Comparison of ENCODE assay signal across 8 mouse cellular contexts in the genomic region with DNA sequence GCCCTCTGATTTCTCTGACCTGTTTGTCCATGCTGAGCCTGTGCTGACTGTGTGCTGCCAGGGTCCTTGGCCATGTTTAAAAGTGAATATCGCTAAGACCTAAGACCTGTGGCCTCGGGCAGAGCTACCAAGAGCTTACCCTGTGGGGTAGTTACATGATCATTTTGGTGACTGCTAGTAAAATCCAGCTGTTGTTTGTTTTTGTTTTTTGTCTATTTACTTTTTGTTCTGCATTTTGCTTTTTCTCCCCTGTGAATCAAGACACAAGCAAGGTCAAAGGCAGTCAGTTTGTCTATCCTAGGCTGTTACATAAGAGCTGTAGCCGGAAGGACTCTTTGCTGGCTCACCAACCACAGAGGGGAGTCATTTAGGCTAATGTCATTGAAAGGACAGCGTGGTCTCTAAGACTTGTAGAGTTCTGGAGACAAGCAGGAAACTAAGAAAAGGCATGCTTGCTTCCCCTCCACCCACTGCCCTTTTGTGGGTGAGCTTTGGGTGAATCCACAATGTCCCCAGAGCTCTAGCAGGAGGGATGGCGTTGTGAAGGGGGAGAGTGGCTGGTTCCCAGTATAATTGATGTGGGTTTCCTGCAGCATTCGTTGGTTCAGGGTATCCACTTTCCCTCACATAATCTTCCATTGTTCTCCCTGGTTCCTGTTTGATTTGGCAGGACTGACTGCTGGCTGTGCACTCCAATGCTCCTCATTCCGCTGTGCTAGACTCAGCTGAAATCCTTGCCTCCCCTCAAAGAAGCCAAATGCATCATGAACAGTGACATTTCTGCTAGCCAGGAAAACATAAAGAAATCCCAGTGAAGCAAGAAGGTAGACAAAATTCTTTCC. TPM values are rescaled to one million over a fixed set of nuclear protein-coding genes. Genes with fewer than 3 reads are reported as not detected.
A peak's percentile ranks its signal among the peaks of the same experiment; 100 is the strongest.
DNase-seq lines count a peak whose midpoint lies in the region; ATAC-seq and TF ChIP-seq lines count a peak whose summit lies in the region.

No protein-coding gene starts in this region.

- WGBS in hindbrain, embryonic 13.5 days = 54% methylated on average over 7 of the region's 7 CpGs
- 59% methylated on average over 7 of the region's 7 CpGs for WGBS in hindbrain, embryonic 11.5 days
- WGBS in heart, embryonic 11.5 days (ENCODE audit: insufficient replicate concordance) = 52% methylated on average over 7 of the region's 7 CpGs

- H3K27me3 ChIP-seq in hindbrain, embryonic 13.5 days = no peaks in the 10 kb centered on the region
- H3K27me3 ChIP-seq in hindbrain, embryonic 11.5 days (ENCODE audit: control insufficient read depth, insufficient read depth, low read length) = no peaks in the 10 kb centered on the region
- no peaks in the 10 kb centered on the region for H3K27me3 ChIP-seq in Patski
- no peaks in the 10 kb centered on the region for H3K27me3 ChIP-seq in heart, embryonic 11.5 days (ENCODE audit: control insufficient read depth, insufficient read depth, low read length)

- H3K4me3 ChIP-seq in hindbrain, embryonic 13.5 days = no peak overlapping the region
- no peak overlapping the region for H3K4me3 ChIP-seq in hindbrain, embryonic 11.5 days (ENCODE audit: low read depth, low read length)
- H3K4me3 ChIP-seq in heart, embryonic 11.5 days (ENCODE audit: low read depth, low read length) = no peak overlapping the region

- no peak overlapping the region for H3K9ac ChIP-seq in hindbrain, embryonic 13.5 days
- H3K9ac ChIP-seq in hindbrain, embryonic 11.5 days (ENCODE audit: low read depth, low read length) = no peak overlapping the region
- no peak overlapping the region for H3K9ac ChIP-seq in heart, embryonic 11.5 days (ENCODE audit: low read depth, low read length)

- no peak overlapping the region for H3K4me2 ChIP-seq in hindbrain, embryonic 13.5 days
- H3K4me2 ChIP-seq in hindbrain, embryonic 11.5 days (replicated peaks; ENCODE audit: low read depth, low read length) = no peak overlapping the region
- H3K4me2 ChIP-seq in heart, embryonic 11.5 days = no peak overlapping the region

- POLR2A ChIA-PET in Patski (lab: Charles Lee) = interaction anchor here (0.8 kb wide), 1 partner anchor 16 kb away, joined by 3 read pairs; no protein-coding TSS in a partner anchor

- peak; percentile 71; the same call in 1 of the 2 replicates for ATAC-seq in hindbrain, embryonic 13.5 days (ENCODE audit: low FRiP score)
- no peak for ATAC-seq in hindbrain, embryonic 11.5 days (ENCODE audit: low FRiP score)
- peak; percentile 80 for ATAC-seq in Patski
- no peak for ATAC-seq in heart, embryonic 11.5 days (replicated peaks; ENCODE audit: insufficient number of reproducible peaks, low FRiP score, low TSS enrichment)

- no peak for TF ChIP-seq CTCF in Patski (IDR thresholded peaks at IDR 0.05)

- peak overlapping the region; percentile 37; the same call in 1 of the 2 replicates for H3K27ac ChIP-seq in hindbrain, embryonic 13.5 days
- no peak overlapping the region for H3K27ac ChIP-seq in hindbrain, embryonic 11.5 days (ENCODE audit: low read depth, low read length)
- H3K27ac ChIP-seq in heart, embryonic 11.5 days (ENCODE audit: low read depth, low read length) = peak overlapping the region; percentile 54

- H3K9me3 ChIP-seq in hindbrain, embryonic 13.5 days = no peaks in the 10 kb centered on the region
- H3K9me3 ChIP-seq in hindbrain, embryonic 11.5 days (ENCODE audit: control insufficient read depth, low read length) = no peaks in the 10 kb centered on the region
- H3K9me3 ChIP-seq in heart, embryonic 11.5 days (replicated peaks; ENCODE audit: control insufficient read depth, low read length) = no peaks in the 10 kb centered on the region

- no peak for DNase-seq in hindbrain, embryonic 11.5 days (ENCODE audit: low spot score)
- no peak for DNase-seq in Patski (ENCODE audit: low read depth, low spot score)
- DNase-seq in lung, postnatal 10 days = peak; percentile 48
- no peak for DNase-seq in natural killer cell, adult 2 months (ENCODE audit: low spot score in 2 of 2)
- DNase-seq in thymus, postnatal 36 days = no peak
- no peak for DNase-seq in cerebellum, adult 9-10 months

- in situ Hi-C loops in Patski (cut with MboI; ENCODE audit: low pct_unique_long_range_greater_than_20kb) = no loop called here

- no peaks in the 10 kb centered on the region for H3K36me3 ChIP-seq in hindbrain, embryonic 13.5 days
- no peaks in the 10 kb centered on the region for H3K36me3 ChIP-seq in hindbrain, embryonic 11.5 days (ENCODE audit: control insufficient read depth, insufficient read depth, low read length)
- no peaks in the 10 kb centered on the region for H3K36me3 ChIP-seq in heart, embryonic 11.5 days (ENCODE audit: control insufficient read depth, insufficient read depth, low read length)

- CTCF ChIA-PET in Patski (lab: Charles Lee) = interaction anchor here (0.9 to 2.5 kb wide), 6 partner anchors 10 to 293 kb away, joined by 3 to 11 read pairs (median 4); no protein-coding TSS in a partner anchor

- H3K4me1 ChIP-seq in hindbrain, embryonic 13.5 days (replicated peaks) = 0 out of 2 replicates have a peak, but pooled peaks cover 4% of the 10 kb centered on the region
- no peaks in the 10 kb centered on the region for H3K4me1 ChIP-seq in hindbrain, embryonic 11.5 days (replicated peaks; ENCODE audit: control insufficient read depth, insufficient read depth, low read length)
- no peaks in the 10 kb centered on the region for H3K4me1 ChIP-seq in heart, embryonic 11.5 days (ENCODE audit: control insufficient read depth, insufficient read depth, low read length)

RNA-seq across cellular contexts. Expression of a gene that starts 33.9 kb away (rescaled TPM):
- not detected in 2 replicates for polyA plus RNA-seq in hindbrain, embryonic 13.5 days (2015; fragmentation: Nextera tagmentation; extraction: Ambion mirVana)
- not detected in 2 replicates for polyA plus RNA-seq in hindbrain, embryonic 11.5 days (2014; fragmentation: Nextera tagmentation; extraction: Ambion mirVana)
- polyA plus RNA-seq in Patski (2021) = not detected
- polyA plus RNA-seq in heart, embryonic 11.5 days (2014; fragmentation: Nextera tagmentation; extraction: Ambion mirVana) = not detected in 2 replicates

Comparison
In these comparisons a context has a peak if more than half of its experiments do, and no peak if none do; other contexts are left out.
1. ATAC-seq: peak in hindbrain, embryonic 13.5 days (single experiment) and Patski (single experiment); none in hindbrain, embryonic 11.5 days (single experiment) and heart, embryonic 11.5 days (single experiment).